Mouse (Mus musculus): ENCODE data around the gene Bcl2l15.
A peak's percentile ranks its signal among the peaks of the same experiment; 100 is the strongest.
"Not testable (repeated sequence)": the region's sequence is repeated elsewhere in the genome, so short reads cannot be mapped to it uniquely, and the experiment has no call there.

Gene Bcl2l15

DNA sequence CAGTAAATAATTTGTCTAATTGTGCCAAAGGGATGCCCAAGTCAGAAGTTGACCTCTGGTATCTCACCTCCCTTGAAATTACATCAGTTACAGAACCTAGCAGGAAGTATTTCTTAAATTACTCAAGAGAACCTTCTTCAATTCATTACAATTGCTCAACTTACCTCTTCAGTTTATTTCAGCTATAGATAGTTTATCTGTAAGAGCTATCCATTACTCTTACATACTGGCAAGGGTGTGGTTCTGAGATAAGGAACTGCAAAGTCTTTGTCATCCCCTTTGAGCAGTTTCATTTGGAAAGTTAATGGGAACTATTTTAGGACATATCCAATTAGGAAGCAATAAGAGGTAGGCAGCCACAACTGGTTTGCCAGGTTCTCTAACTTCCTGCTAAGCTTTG lies at the start of gene Bcl2l15:
Gene Bcl2l15 (plus strand): TSS at position 176 of the 400 bp plus-strand sequence.
- no peak for DNase-seq (ENCODE audit: low spot score)

DNA sequence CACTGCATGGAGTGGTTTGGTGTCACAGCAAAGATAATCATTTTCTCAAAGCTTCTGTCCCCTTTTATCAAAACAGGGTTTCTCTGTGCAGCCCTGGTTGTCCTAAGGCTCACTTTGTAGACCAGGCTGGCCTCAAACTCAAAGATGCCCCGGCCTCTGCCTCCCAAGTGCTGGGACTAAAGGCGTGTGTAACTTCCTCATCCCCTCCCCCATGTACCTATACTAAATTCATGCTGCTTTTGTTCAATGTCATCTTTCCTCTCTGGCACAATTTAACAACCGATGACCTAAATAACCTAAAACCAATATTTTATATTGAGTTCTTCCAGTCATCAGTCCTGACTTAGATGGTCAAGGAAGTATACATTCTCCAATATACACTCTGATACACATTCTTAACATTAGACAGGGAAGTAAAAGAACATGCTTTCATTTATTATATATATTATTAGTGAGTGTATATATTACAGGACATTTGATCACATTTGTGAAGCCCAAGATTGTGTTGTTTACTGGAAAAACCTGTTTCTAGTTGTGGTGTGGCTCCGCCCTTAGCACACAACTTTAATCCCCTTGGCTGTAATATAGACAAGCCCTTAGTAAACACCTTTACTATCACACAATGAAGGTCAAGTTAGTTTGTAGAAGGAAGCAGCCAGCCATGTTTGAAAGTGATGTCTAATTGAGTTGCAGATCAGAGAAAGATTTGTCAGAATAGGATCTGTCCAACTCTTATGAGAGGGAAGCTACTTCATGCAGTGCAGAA lies 49.4 kb upstream of the Bcl2l15 start:
- DNase-seq (ENCODE audit: low spot score) = no peak

DNA sequence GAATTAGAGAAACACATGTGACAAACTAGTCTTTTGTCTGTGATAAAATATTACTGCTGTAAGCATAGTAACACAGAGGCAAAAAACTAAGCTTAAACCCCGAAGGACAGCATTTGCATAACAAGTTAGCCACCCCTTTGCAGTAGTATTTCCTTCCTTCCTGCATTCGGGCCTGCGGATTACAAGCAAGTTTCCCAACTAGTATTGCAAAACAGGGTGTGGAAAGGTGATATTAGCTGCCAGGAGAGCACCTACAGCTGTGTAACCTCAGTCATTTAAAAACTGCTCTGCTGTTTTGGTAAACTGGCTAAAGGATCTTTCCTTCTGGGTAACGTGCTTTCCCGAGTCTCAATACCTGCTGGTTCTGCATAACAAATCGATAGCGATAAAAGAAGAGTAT lies 45.2 kb upstream of the Bcl2l15 start:
- no peak for DNase-seq (ENCODE audit: low spot score)

DNA sequence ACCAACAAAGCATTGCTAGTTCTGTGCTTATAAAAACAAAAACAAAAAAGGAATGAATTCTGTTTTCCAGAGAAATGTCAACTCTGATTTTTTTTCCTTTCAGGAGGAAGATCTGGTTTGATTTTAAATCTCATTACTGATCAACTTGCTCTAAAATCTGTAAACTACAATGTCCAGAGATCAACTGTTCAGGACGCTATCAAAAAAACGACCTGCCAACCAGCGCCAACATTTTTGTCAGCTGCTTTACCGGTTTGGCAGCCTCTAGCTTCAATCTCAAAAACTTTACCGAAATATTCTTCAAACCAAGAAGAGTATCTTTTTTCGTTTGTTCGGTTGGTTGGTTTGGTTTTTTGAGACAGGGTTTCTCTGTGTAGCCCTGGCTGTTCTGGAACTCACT lies 43.3 kb upstream of the Bcl2l15 start:
- DNase-seq (ENCODE audit: low spot score) = no peak

DNA sequence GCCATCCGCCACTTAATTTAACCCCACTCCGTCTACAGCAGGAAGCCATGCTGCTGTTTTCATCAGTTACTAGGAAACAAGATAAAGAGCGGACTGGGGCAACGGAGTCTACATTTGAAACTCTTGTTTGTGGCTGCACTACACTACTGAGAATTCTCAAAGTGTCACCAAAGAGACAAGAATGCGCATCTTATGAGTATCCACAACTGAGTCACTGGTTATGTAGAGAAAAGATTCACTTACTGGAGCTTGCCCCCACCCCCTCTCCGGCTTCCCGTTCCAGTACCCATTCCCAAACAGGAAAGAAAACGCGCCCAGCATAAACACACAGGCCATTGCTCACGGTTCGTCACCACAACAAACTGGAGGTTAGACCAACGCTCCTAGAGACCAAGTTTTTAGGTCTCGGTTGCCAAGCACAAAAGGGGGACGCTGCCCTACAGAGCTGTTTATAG lies 42.5 kb upstream of the Bcl2l15 start:
- DNase-seq (ENCODE audit: low spot score) = peak; percentile 38

DNA sequence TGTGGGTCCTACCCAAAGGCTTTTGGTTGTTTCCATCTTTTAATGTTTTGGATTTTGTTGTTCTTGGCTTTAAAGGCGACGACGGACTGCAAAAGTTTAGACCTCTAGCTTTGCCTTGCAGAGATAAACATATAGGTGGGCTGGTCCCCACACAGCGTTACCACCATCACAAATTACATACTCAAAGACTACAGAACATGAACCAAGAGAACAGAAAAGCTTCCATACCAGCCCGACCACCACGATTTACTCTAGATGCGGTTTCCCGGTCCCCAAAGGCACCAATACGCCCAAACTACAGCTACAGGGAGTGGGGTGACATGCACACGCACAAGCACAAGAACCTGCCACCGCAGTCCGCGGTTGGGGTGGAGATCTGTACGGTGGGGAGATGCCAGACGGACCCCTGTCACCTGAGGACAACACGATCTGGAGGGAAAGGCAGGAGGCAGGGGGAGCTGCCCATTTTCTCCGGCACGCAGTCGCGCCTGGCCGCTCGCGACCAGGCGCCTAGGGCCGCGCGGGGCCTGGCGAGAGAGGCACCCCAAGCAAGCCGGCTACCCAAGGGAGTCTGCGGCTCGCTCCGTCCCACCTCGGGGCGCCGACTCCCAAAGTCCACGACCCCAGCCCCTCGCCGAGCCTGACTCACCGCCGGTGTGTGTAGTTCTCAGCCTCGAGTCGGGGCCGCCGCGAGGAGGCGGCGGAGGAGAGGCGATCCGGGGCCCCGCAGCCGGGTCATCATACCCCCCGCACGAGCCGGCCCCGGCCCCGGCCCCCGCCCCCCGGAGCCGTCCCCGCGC lies 41.9 kb upstream of the Bcl2l15 start:
- no peak for DNase-seq (ENCODE audit: low spot score)

DNA sequence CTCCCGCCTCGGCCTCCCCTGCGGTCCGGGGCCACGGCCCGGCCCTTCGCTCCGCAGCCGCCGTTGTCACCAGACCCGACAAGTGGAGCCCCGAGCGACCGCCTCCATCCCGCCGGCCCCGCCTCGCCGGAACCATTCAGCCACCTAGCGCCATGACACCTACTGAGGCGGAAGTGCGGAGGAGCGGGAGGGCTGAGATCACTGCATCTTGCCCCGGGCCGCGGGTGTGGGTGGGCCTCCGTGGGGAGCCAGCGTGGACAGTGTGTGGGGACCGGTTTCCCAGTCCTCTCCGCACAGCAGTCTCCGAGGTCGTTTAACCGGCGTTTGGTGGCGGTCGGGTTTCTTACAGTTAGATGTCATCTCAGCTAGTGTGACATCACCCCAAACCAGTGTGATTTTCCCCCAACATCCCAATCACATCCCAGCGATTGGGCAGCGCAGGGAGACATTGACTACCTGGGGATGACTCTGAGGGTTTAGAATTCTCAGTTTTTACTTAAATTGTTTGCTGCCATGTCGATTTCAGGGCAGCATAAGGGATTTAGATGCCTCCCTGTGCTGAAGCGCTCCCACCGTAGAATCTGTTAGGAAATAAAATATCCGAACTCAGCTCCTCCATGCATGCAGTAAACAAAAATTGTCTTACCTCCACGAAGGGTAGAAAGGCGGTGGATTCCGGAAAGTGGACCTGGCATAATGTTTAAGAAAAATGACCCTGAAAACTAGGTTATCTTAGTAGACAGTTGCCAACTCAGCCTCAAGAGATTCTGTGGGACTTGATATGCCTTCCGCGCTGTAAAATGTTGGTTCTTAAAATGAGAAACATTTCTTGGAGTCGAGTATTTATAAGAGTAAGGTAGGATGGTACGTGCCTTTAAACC lies 40.9 kb upstream of the Bcl2l15 start, which contains the start of gene Hipk1:
Gene Hipk1 (minus strand): TSS at position 334 of the 881 bp plus-strand sequence.
- peak; percentile 93 for DNase-seq (ENCODE audit: low spot score)

DNA sequence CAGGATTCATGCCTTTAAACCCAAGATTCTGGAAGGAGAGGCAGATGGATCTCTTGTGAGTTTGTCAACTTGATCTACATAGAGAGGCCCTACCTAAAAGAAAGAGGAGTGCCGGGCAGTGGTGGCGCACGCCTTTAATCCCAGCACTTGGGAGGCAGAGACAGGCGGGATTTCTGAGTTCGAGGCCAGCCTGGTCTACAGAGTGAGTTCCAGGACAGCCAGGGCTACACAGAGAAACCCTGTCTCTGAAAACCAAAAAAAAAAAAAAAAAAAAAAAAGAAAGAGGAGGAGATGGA lies 40.3 kb upstream of the Bcl2l15 start:
- DNase-seq (ENCODE audit: low spot score) = not testable (repeated sequence)

DNA sequence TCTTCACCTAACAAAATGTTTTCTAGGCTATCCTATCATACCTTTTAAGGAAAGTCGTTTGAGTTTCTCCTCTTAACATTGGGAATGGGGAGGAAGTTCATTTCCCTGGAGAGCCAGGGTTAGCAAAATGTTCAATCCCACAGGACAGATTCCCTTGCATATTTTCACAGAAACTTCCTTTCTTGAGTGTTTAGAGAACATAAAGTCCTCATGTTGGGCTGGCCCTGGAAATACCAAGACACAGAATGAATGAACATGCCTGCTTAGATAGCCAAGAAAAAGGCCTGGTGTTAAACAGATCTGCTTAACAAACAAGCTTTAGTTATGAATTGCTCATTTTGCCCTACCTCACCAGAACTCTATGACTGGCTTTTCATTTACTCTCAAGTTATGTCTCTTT lies 39.8 kb upstream of the Bcl2l15 start:
- no peak for DNase-seq (ENCODE audit: low spot score)

DNA sequence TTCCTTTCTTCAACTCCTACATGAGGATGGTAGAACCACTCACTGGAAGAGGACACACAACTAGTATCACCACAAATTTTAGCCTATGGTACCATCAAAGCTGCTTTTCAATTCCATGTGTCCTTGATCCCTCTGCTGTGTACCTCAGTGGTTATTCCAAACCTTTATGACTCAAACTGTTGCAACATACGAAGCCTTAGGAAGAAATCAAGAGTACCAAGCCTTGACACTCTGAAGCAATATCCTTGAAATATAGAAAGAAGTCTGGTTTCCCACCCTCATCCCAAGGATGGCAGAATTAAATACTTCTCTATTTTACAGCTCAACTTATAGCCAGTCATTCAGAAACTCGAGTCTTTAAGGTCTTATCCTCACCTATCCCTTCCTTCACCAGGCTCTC lies 36.0 kb upstream of the Bcl2l15 start:
- no peak for DNase-seq (ENCODE audit: low spot score)

DNA sequence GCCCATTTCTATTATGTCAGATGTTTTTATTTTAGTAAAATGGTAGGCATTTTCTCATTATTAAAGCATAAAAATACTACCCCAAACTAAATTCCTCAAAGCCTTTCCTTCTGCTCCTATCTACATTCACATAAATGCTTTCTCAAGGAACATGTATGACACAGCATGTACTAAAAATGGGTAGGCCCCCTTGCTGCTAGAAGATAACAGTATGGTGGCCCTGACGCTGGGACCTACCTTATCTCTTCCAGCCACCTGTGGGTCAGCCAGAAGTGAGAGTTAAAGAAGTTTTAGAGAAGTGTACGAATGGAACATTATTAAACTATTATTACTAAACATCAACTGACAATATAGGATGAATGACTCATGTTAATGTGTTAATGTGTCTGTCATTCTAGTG lies 32.9 kb upstream of the Bcl2l15 start:
- peak; percentile 9 for DNase-seq (ENCODE audit: low spot score)

DNA sequence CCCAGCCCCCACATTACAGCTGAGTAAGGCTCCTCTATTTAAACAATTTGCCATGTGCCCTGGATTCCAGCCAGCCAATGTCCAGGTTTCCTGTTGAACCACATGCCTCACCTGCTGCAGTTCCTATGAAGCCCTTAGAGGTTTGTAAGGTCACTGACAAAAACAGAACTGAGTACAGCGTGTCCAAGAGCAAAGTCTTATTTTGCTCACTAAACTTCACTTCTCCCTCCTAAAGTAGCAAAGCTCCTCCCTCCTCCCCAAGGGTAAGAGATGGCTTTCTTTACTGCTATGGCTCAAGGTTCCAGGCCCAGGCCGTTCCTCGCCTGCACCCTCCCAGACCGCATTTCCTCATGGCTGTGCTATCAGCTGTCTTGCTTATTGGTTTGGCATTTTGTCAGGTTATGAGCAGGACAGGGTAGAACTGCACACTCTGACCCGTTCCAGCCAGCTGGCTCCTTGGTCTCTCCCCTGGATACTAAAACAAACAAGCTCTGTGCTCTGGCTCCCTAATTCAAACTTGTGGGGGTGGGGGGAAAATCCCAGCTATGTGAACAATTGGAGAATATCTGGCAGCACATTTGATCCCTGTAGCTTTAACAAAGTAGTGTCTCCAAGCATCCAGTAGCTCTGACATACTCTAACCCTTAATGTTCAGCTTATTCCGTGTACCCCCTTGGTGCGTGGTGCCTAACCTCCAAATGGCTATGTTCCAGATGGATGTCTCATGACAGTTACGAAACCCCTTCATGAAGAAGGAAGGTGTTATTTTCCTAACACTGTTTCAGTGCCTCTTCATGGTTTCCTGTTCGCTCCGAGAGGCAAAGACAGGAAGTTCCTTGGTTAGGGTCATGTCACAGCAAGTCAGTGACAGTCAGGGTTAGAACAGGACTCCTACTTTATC lies 30.5 kb upstream of the Bcl2l15 start:
- DNase-seq (ENCODE audit: low spot score) = peak; percentile 34

DNA sequence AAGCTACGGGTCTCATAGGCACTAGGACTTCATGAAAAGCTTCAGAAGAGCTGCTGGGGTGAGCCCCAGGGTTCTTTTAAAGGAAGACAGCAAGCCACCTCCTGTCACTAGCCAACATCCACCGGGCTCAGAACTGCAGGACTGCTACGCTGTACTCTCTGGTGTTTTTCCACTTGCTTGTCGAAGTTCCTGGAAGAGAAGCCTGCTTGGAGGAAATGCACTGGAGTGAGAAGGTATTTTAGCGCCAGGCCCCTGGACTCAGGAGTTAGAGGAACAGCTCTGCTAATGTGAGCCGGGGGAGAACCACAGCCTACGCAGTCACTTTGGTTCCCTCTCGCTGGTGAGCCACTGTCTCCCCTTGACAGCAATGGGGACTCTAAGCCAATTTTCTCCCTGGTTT lies 29.5 kb upstream of the Bcl2l15 start:
- DNase-seq (ENCODE audit: low spot score) = no peak

DNA sequence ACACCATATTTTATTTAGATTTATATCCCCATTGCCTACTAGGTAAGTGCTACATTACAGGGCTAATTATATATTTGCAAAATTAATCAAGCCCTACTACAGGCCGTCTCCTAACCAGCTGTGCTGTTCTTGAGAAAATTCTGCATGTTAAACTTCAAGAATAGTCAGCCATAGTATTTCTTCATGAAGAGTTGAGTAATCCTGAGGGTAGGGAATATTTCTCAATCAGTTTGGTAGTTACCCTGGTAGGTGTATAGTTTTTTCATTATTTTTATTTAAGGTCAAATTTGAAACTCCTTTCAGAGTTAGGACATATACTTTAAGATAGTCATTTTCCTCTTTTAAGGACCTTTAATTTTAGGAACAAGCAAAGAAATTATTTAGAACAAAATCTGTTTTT lies 26.7 kb upstream of the Bcl2l15 start:
- no peak for DNase-seq (ENCODE audit: low spot score)

DNA sequence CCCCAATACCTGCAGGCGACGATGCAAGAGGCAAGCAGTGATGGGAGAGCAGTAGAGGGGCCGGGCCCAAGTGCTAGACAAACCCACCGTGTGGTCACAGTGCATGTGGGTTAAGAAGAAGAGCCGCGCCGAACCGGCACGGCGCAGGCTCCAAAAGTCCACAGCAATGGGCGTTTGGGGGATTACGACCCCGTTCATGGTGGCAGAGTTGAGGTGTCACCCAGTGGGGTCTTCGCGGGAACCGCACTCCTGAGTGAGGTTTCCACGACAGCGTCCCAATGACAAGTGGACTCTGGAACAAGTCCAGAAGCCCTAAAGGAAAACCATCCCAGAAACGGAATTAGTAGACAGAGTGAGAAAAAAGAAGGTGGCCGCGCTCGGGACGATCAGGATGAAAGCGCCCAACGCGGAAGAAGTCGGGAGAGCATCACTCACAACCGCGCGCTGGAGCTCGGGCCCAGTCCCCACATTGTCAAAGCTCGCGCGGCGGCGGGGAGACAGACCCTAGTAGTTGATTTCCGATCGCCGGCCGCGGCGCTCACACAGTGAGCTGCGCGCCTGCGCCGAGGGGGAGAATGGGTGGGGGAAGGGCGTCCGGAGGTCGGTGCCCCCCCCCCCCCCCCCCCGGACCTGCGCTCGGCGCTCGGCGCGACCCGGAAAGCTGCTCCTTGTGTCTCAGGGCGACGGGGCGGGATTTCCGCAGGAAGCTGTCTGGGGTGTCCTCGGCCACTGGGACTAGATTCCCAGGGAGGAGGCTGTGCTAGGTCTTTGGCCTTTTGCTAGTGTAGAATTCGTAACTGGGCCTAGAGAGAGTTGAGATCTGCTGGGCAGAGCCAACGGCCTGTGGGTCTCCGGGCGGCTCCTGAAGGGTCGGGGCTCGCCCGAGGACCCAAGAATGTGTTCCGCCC lies 23.3 kb upstream of the Bcl2l15 start, which contains the start of the genes Dclre1b, Ap4b1 and Gm43064:
Gene Dclre1b (minus strand): TSS at position 554 of the 908 bp plus-strand sequence.
Gene Ap4b1 (plus strand): TSS at position 630 of the 908 bp plus-strand sequence.
Gene Gm43064 (plus strand): TSS at position 683 of the 908 bp plus-strand sequence.
- DNase-seq (ENCODE audit: low spot score) = peak; percentile 94

DNA sequence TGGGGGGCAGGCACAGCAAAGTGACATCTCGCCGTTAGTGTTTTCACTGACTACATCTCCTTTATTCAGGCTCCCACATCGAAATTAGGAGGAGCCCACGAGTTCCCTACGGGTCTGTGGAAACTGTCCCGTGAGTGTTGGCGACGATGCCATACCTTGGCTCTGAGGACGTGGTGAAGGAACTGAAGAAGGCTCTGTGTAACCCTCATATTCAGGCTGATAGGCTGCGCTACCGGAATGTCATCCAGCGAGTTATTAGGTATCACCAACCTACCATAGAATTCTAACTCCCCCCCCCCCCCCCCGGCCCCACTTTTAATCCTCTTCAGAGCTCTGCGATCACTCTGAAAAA lies 22.6 kb upstream of the Bcl2l15 start:
- DNase-seq (ENCODE audit: low spot score) = no peak

DNA sequence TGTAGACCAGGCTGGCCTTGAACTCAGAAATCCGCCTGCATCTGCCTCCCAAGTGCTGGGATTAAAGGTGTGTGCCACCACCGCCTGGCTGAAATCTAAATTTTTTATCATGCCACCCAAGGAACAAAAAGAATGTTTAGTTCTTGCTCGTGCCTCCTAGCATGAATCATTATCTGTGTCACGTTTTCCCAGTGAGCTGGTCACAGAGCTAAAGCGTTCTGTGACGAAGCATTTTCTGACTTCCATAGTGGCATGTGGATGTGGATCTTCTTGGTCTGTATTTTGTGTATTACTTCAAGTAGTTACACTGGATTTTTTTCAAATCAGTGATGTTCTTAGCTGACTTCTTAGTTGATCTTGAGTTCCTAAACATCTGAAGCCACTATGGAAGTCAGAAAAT lies 21.4 kb upstream of the Bcl2l15 start:
- no peak for DNase-seq (ENCODE audit: low spot score)

DNA sequence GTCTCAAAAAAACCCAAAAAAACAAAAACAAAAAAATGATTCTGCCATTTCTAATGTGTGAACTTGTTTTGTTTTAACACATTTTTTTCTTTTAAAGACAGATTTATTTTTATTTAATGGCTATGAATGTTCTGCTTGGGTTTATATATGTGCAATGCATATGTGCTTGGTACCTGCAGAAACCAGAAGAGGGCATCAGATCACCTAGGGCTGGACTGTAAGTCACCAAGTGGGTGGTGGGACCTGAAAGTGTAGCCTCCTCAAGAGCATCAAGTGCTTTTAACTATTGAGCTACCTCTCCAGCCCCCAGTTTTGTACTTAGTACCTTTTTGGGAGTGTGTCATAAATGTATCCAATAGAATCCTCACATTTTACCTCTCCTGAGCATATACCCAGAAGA lies 4.9 kb upstream of the Bcl2l15 start:
- no peak for DNase-seq (ENCODE audit: low spot score)

DNA sequence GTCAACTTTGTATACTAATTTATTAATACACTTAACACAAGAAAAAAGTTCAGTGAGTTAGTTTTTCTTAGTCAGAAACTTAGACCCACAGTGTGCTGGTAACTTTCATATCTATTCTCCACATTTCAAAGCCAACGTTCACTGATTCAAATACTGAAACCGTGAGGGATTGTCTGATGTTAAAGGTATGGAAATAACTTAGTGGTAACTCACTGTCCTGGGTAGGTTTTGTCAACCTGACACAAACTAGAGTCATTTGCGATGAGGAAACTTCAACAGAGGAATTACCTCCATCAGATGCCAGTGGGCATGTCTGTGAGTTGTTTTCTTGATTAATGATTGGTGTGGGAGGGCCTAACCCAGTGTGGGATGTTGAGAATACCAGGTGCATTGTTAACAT lies 3.4 kb upstream of the Bcl2l15 start:
- DNase-seq (ENCODE audit: low spot score) = no peak

DNA sequence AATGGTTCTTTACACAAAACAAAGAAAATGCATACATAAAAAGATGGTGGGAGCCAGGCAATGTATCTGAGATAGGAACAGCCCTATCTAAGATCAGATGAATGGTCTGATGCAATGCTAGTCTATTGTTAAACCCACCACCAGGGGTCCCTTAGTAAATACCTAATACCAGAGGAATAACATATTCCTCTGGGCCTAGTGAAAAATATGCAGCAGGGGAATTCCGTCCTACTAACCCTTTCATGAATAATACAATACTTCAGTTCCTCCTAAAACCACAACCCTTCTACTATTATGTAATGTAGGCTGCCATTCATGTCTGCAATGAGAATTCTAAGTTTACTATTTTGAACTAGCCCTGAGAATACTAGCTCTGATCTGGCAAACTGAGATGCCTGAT lies 1.7 kb upstream of the Bcl2l15 start:
- not testable (repeated sequence) for DNase-seq (ENCODE audit: low spot score)

All from yolk sac, embryonic 10.5 days (tissue).